ENCODE assay signal across 8 mouse cellular contexts in the genomic region with DNA sequence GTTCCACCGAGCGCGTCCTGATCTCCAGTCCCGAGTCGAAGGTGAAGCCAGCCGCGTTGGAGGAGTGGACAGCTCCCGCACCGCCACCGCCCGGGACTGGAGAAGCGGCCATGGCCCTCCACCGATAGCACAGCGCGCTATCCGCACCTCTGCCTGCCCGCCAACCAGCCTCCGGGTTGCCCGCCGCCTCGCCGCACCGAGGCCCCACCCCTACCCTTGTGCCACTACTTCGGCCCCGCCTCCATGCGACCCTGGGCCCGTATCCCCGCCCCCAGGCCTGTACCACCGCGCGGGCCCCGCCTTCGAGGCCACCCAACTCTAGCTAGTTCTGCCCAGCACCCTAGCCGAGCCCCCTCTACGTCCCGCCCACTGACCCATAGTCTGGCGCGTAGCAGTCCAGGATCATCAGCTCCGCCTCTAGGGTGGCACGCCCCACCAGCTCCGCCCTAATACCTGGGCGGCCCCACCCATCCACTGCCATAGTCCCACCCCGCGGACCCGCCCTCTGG. TPM values are rescaled to one million over a fixed set of nuclear protein-coding genes. Genes with fewer than 3 reads are reported as not detected.
DNase-seq lines count a peak whose midpoint lies in the region; ATAC-seq lines count a peak whose summit lies in the region.

Ctnnal1 (minus strand) TSS at position 186 of the 509 bp plus-strand sequence.

- under 1% methylated on average over 32 of the region's 45 CpGs for WGBS in hindbrain, embryonic 15.5 days

- ATAC-seq in hindbrain, embryonic 15.5 days (ENCODE audit: low FRiP score, low read depth) = peak; percentile 97

- no peaks in the 10 kb centered on the region for H3K9me3 ChIP-seq in hindbrain, embryonic 15.5 days

- H3K27me3 ChIP-seq in hindbrain, embryonic 15.5 days = no peaks in the 10 kb centered on the region

- H3K4me3 ChIP-seq in hindbrain, embryonic 15.5 days = peak within 1 kb of the TSS; percentile 83

- no peaks in the 10 kb centered on the region for H3K36me3 ChIP-seq in hindbrain, embryonic 15.5 days

- H3K27ac ChIP-seq in hindbrain, embryonic 15.5 days (replicated peaks) = peak within 1 kb of the TSS; percentile 84

- peak; percentile 80 for DNase-seq in WW6 (ENCODE audit: low read depth, low spot score)
- peak; percentile 86 to 89 for DNase-seq in cerebellum, postnatal 36 days
- DNase-seq in gastrocnemius, adult 18-20 months (ENCODE audit: low spot score) = peak; percentile 87
- peak; percentile 89 to 90 for DNase-seq in layer of hippocampus, postnatal 36 days
- DNase-seq in lung, postnatal 25 days (ENCODE audit: low spot score) = peak; percentile 94
- DNase-seq in retina, embryonic 14.5 days (ENCODE audit: low spot score) = peak; percentile 92
- DNase-seq in thymus, postnatal 36 days = peak; percentile 86 to 87

- H3K9ac ChIP-seq in hindbrain, embryonic 15.5 days = peak within 1 kb of the TSS; percentile 83

- peak within 1 kb of the TSS; percentile 73 for H3K4me2 ChIP-seq in hindbrain, embryonic 15.5 days

- H3K4me1 ChIP-seq in hindbrain, embryonic 15.5 days (replicated peaks) = peaks cover 22% of the 10 kb centered on the region

RNA-seq across cellular contexts. Expression of gene Ctnnal1, which starts in this region (rescaled TPM):
- total RNA-seq in gastrocnemius, adult 18-20 months (2021) = 10 to 100 TPM in 1 of 2 experiments, 1 to 10 TPM in 1; 9.2 to 10.0 TPM
- polyA plus RNA-seq in hindbrain, embryonic 15.5 days (2015; fragmentation: Nextera tagmentation; extraction: Ambion mirVana) = 15.7 and 16.2 TPM in 2 replicates
- total RNA-seq in layer of hippocampus, postnatal 36 days (2021) = 10 to 100 TPM; 12.5 to 15.7 TPM

Comparison
In these comparisons a context has a peak if more than half of its experiments do, and no peak if none do; other contexts are left out.
1. Peak in every context shown above with its lines: DNase-seq, ATAC-seq, H3K4me3 ChIP-seq and H3K27ac ChIP-seq.